Mouse (Mus musculus) inflammation-experienced regulatory T-cells (primary cell): ENCODE results near the gene Olfr1158. TPM values are rescaled to one million over a fixed set of nuclear protein-coding genes. Genes with fewer than 3 reads are reported as not detected.

Experiments used
- polyA plus RNA-seq, 2 experiments: library from polyadenylated mRNA; unstranded; fragments of 100-300 nt; shearing (Covaris generic); gene quantifications; one replicate each; pipeline ENCODE4 v1.2.1; 2017

Olfr1158 gene
- polyA plus RNA-seq: not detected

GRCm38 (mm10) chr2:87989813-87990212 lies at the start of gene Olfr1158:
Gene Olfr1158 (plus strand): TSS chr2:87990113.

GRCm38 (mm10) chr2:87945037-87945436 lies 44.9 kb upstream of the Olfr1158 start, which contains the start of gene Olfr1155:
Gene Olfr1155 (minus strand): TSS chr2:87945137.

GRCm38 (mm10) chr2:87953000-87953399 lies 36.9 kb upstream of the Olfr1158 start, which contains the start of gene Olfr1156:
Gene Olfr1156 (minus strand): TSS chr2:87953100.

GRCm38 (mm10) chr2:87968199-87968598 lies 21.7 kb upstream of the Olfr1158 start, which contains the start of gene Olfr1157:
Gene Olfr1157 (minus strand): TSS chr2:87968299.

GRCm38 (mm10) chr2:87974563-87974962 lies 15.3 kb upstream of the Olfr1158 start, which contains the start of gene Olfr74:
Gene Olfr74 (minus strand): TSS chr2:87974663.

GRCm38 (mm10) chr2:88007515-88008318 lies 17.8 kb downstream of the Olfr1158 start, which contains the start of gene Olfr1160:
Gene Olfr1160 (minus strand): TSS chr2:88008268.

GRCm38 (mm10) chr2:88022474-88022873 lies 32.6 kb downstream of the Olfr1158 start, which contains the start of gene Olfr1161:
Gene Olfr1161 (plus strand): TSS chr2:88022774.

GRCm38 (mm10) chr2:88037599-88037998 lies 47.7 kb downstream of the Olfr1158 start, which contains the start of gene Olfr73:
Gene Olfr73 (minus strand): TSS chr2:88037699.

Other genes with a start within 250 kb of the Olfr1158 start
- not detected for gene Olfr1140, start 246.4 kb upstream of the Olfr1158 start, polyA plus RNA-seq
- not detected for gene Olfr1141, start 236.1 kb upstream of the Olfr1158 start, polyA plus RNA-seq
- gene Olfr152, start 210.6 kb upstream of the Olfr1158 start, polyA plus RNA-seq: under 1 TPM in 1 of 2 experiments, not detected in 1; 0.13 TPM
- under 1 TPM in 1 of 2 experiments, not detected in 1; 0.71 TPM for gene Olfr1143, start 189.5 kb upstream of the Olfr1158 start, polyA plus RNA-seq
- gene Olfr1145, start 180.3 kb upstream of the Olfr1158 start, polyA plus RNA-seq: not detected
- gene Olfr1148, start 159.6 kb upstream of the Olfr1158 start, polyA plus RNA-seq: under 1 TPM in 1 of 2 experiments, not detected in 1; 0.81 TPM
- not detected for gene Olfr1150-ps1, start 146.1 kb upstream of the Olfr1158 start, polyA plus RNA-seq
- gene Olfr1151, start 134.3 kb upstream of the Olfr1158 start, polyA plus RNA-seq: under 1 TPM; 0.20 to 0.82 TPM
- under 1 TPM; 0.08 to 0.44 TPM for gene Olfr1152, start 123.6 kb upstream of the Olfr1158 start, polyA plus RNA-seq
- gene Olfr1153, start 95.2 kb upstream of the Olfr1158 start, polyA plus RNA-seq: not detected
- not detected for gene Olfr1154, start 84.9 kb upstream of the Olfr1158 start, polyA plus RNA-seq
- gene Olfr1155, start 45.0 kb upstream of the Olfr1158 start, polyA plus RNA-seq: not detected
- gene Olfr1156, start 37.0 kb upstream of the Olfr1158 start, polyA plus RNA-seq: under 1 TPM; 0.11 to 0.26 TPM
- under 1 TPM in 1 of 2 experiments, not detected in 1; 0.18 TPM for gene Olfr1157, start 21.8 kb upstream of the Olfr1158 start, polyA plus RNA-seq
- under 1 TPM in 1 of 2 experiments, not detected in 1; 0.60 TPM for gene Olfr74, start 15.4 kb upstream of the Olfr1158 start, polyA plus RNA-seq
- gene Olfr1160, start 18.2 kb downstream of the Olfr1158 start, polyA plus RNA-seq: under 1 TPM in 1 of 2 experiments, not detected in 1; 0.04 TPM
- not detected for gene Olfr1161, start 32.7 kb downstream of the Olfr1158 start, polyA plus RNA-seq
- not detected for gene Olfr73, start 47.6 kb downstream of the Olfr1158 start, polyA plus RNA-seq
- gene Olfr1162, start 61.0 kb downstream of the Olfr1158 start, polyA plus RNA-seq: under 1 TPM in 1 of 2 experiments, not detected in 1; 0.10 TPM
- gene Olfr1163, start 81.7 kb downstream of the Olfr1158 start, polyA plus RNA-seq: under 1 TPM in 1 of 2 experiments, not detected in 1; 0.80 TPM
- gene Olfr1164, start 103.9 kb downstream of the Olfr1158 start, polyA plus RNA-seq: not detected
- gene Olfr1166, start 138.2 kb downstream of the Olfr1158 start, polyA plus RNA-seq: not detected
- not detected for gene Olfr1167, start 165.1 kb downstream of the Olfr1158 start, polyA plus RNA-seq
- not detected for gene Olfr1168, start 191.8 kb downstream of the Olfr1158 start, polyA plus RNA-seq
- gene Olfr1170, start 238.2 kb downstream of the Olfr1158 start, polyA plus RNA-seq: not detected